Mouse (Mus musculus) intestine, embryonic 15.5 days (tissue): ENCODE data around the gene Mt4. TPM values are rescaled to one million over a fixed set of nuclear protein-coding genes. Genes with fewer than 3 reads are reported as not detected.
"Not testable (repeated sequence)": the region's sequence is repeated elsewhere in the genome, so short reads cannot be mapped to it uniquely, and the experiment has no call there.

Experiments used
- ATAC-seq: fragments of 200-750 bp; cut with Nextera tagmentation; 2 replicates; pipeline ENCODE4 v1.8.0; 2017; ENCODE audit warnings: moderate TSS enrichment, moderate library complexity
- H3K27ac ChIP-seq: fragments of 300-500 bp; sonication (generic); 2 replicates; pipeline ENCODE4 v1.5.1; 2015; ENCODE audit warnings: mild to moderate bottlenecking, inconsistent platforms
- H3K27me3 ChIP-seq: fragments of 300-500 bp; sonication (generic); replicated peaks from 2 replicates; pipeline ENCODE4 v1.6.1; 2015; ENCODE audit warnings: inconsistent platforms
- H3K36me3 ChIP-seq: fragments of 300-500 bp; sonication (generic); 2 replicates; pipeline ENCODE4 v1.6.1; 2015; ENCODE audit warnings: inconsistent platforms
- H3K4me1 ChIP-seq: fragments of 300-500 bp; sonication (generic); replicated peaks from 2 replicates; pipeline ENCODE4 v1.6.1; 2015; ENCODE audit warnings: inconsistent platforms
- H3K4me2 ChIP-seq: fragments of 300-500 bp; sonication (generic); replicated peaks from 2 replicates; pipeline ENCODE4 v1.6.1; 2015; ENCODE audit warnings: mild to moderate bottlenecking, inconsistent platforms
- H3K4me3 ChIP-seq: fragments of 300-500 bp; sonication (generic); replicated peaks from 2 replicates; pipeline ENCODE4 v1.5.1; 2015; ENCODE audit warnings: inconsistent platforms
- H3K9ac ChIP-seq: fragments of 300-500 bp; sonication (generic); 2 replicates; pipeline ENCODE4 v1.6.1; 2015; ENCODE audit warnings: inconsistent platforms
- H3K9me3 ChIP-seq: fragments of 300-500 bp; sonication (generic); 2 replicates; pipeline ENCODE4 v1.6.1; 2016; ENCODE audit warnings: inconsistent platforms
- WGBS: fragments of 180-500 bp; shearing (Covaris S2); methylation state at CpG from one replicate; pipeline ENCODE4 v1.1.7; 2015; 5-methylcytosine and 5-hydroxymethylcytosine counted together
- polyA plus RNA-seq: library from polyadenylated mRNA; unstranded; fragments of >200 nt; fragmentation: Nextera tagmentation; extraction: Ambion mirVana; gene quantifications from 2 replicates; pipeline ENCODE4 v1.2.1, GENCODE M21; 2015

The Mt4 gene
- polyA plus RNA-seq, 1 experiment from 2014 or later: 4.1 TPM

- H3K4me3 ChIP-seq: no peak overlapping the region
- H3K4me1 ChIP-seq: 0 out of 2 replicates have a peak, but pooled peaks cover 6% of the 10 kb centered on the region
- WGBS: 79% methylated on average over 4 of the region's 4 CpGs
- no peaks in the 10 kb centered on the region for H3K9me3 ChIP-seq
- H3K27ac ChIP-seq: no peak overlapping the region
- H3K36me3 ChIP-seq: no peaks in the 10 kb centered on the region
- no peak overlapping the region for H3K4me2 ChIP-seq
- H3K9ac ChIP-seq: no peak overlapping the region
- H3K27me3 ChIP-seq: no peaks in the 10 kb centered on the region
- ATAC-seq: no peak
Observed at GRCm38 (mm10) chr8:94140266-94140795, 3.3 kb downstream of the Mt4 start.

- Histone ChIP-seq H3K4me2 (no peak overlapping the region), H3K36me3 (no peaks in the 10 kb centered on the region), H3K27ac (no peak overlapping the region), H3K27me3 (no peaks in the 10 kb centered on the region), H3K4me3 (no peak overlapping the region), H3K9ac (no peak overlapping the region), H3K4me1 (peaks cover 11% of the 10 kb centered on the region), H3K9me3 (no peaks in the 10 kb centered on the region)
- no peak for ATAC-seq
- 48% methylated on average over 5 of the region's 5 CpGs for WGBS
Observed at GRCm38 (mm10) chr8:94148236-94148635, 11.2 kb downstream of the Mt4 start.

GRCm38 (mm10) chr8:94150925-94151324 is 13.9 kb downstream of the Mt4 start:
- Histone ChIP-seq H3K36me3 (no peaks in the 10 kb centered on the region), H3K27ac (no peak overlapping the region), H3K4me1 (peaks cover 21% of the 10 kb centered on the region), H3K9me3 (no peaks in the 10 kb centered on the region), H3K9ac (no peak overlapping the region), H3K4me3 (no peak overlapping the region), H3K4me2 (no peak overlapping the region), H3K27me3 (no peaks in the 10 kb centered on the region)
- WGBS: 77% methylated on average over 5 of the region's 5 CpGs
- no peak for ATAC-seq

GRCm38 (mm10) chr8:94152513-94153300 is 15.7 kb downstream of the Mt4 start, which contains the start of gene Mt3:
Mt3 (plus strand) TSS chr8:94152607.
- H3K27me3 ChIP-seq: no peaks in the 10 kb centered on the region
- peak within 1 kb of the TSS; percentile 20; the same call in 1 of the 2 replicates for H3K9ac ChIP-seq
- ATAC-seq: peak; percentile 79
- H3K36me3 ChIP-seq: no peaks in the 10 kb centered on the region
- H3K27ac ChIP-seq: no peak within 1 kb of the TSS
- 2% methylated on average over 29 of the region's 29 CpGs for WGBS
- no peaks in the 10 kb centered on the region for H3K9me3 ChIP-seq
- peak within 1 kb of the TSS; percentile 27 for H3K4me3 ChIP-seq
- peaks cover 21% of the 10 kb centered on the region for H3K4me1 ChIP-seq
- H3K4me2 ChIP-seq: peak within 1 kb of the TSS; percentile 72

- Histone ChIP-seq H3K4me1 (peaks cover 21% of the 10 kb centered on the region), H3K36me3 (no peaks in the 10 kb centered on the region), H3K27ac (no peak overlapping the region), H3K27me3 (no peaks in the 10 kb centered on the region), H3K9ac (no peak overlapping the region), H3K9me3 (no peaks in the 10 kb centered on the region), H3K4me3 (no peak overlapping the region), H3K4me2 (peak overlapping the region; percentile 72; the same call in 1 of the 2 replicates)
- 39% methylated on average over 7 of the region's 7 CpGs for WGBS
- ATAC-seq: no peak
Observed at GRCm38 (mm10) chr8:94153451-94153850, 16.5 kb downstream of the Mt4 start.

GRCm38 (mm10) chr8:94154537-94154936 is 17.5 kb downstream of the Mt4 start:
- Histone ChIP-seq H3K27me3 (no peaks in the 10 kb centered on the region), H3K4me1 (peaks cover 21% of the 10 kb centered on the region), H3K9me3 (no peaks in the 10 kb centered on the region), H3K9ac (no peak overlapping the region), H3K27ac (no peak overlapping the region), H3K4me2 (no peak overlapping the region), H3K4me3 (no peak overlapping the region), H3K36me3 (no peaks in the 10 kb centered on the region)
- WGBS: 31% methylated on average over 6 of the region's 6 CpGs
- ATAC-seq: no peak

- ATAC-seq: no peak
- H3K36me3 ChIP-seq: no peaks in the 10 kb centered on the region
- no peak overlapping the region for H3K4me2 ChIP-seq
- no peak overlapping the region for H3K4me3 ChIP-seq
- H3K9me3 ChIP-seq: no peaks in the 10 kb centered on the region
- no peak overlapping the region for H3K9ac ChIP-seq
- no peaks in the 10 kb centered on the region for H3K27me3 ChIP-seq
- WGBS: 80% methylated on average over 4 of the region's 4 CpGs
- no peak overlapping the region for H3K27ac ChIP-seq
- peaks cover 21% of the 10 kb centered on the region for H3K4me1 ChIP-seq
Observed at GRCm38 (mm10) chr8:94156092-94156491, 19.1 kb downstream of the Mt4 start.

GRCm38 (mm10) chr8:94165772-94166171 is 28.8 kb downstream of the Mt4 start:
- H3K9me3 ChIP-seq, H3K27ac ChIP-seq, H3K4me1 ChIP-seq, H3K36me3 ChIP-seq, H3K4me2 ChIP-seq, ATAC-seq, H3K27me3 ChIP-seq, H3K9ac ChIP-seq, H3K4me3 ChIP-seq: not testable (repeated sequence)
- 62% methylated on average over 8 of the region's 8 CpGs for WGBS

GRCm38 (mm10) chr8:94167244-94167643 is 30.2 kb downstream of the Mt4 start:
- H3K9me3 ChIP-seq: no peaks in the 10 kb centered on the region
- no peak overlapping the region for H3K27ac ChIP-seq
- ATAC-seq: peak; percentile 57
- peak overlapping the region; percentile 38; the same call in 1 of the 2 replicates for H3K4me2 ChIP-seq
- peaks cover 19% of the 10 kb centered on the region for H3K27me3 ChIP-seq
- H3K4me1 ChIP-seq: peaks cover 9% of the 10 kb centered on the region
- H3K36me3 ChIP-seq: no peaks in the 10 kb centered on the region
- H3K9ac ChIP-seq: no peak overlapping the region
- WGBS: 4% methylated on average over 6 of the region's 6 CpGs
- H3K4me3 ChIP-seq: no peak overlapping the region

- WGBS: 82% methylated on average over 5 of the region's 5 CpGs
- no peak for ATAC-seq
- H3K9me3 ChIP-seq: no peaks in the 10 kb centered on the region
- no peak overlapping the region for H3K27ac ChIP-seq
- no peak overlapping the region for H3K4me3 ChIP-seq
- H3K4me2 ChIP-seq: no peak overlapping the region
- no peak overlapping the region for H3K9ac ChIP-seq
- peaks cover 30% of the 10 kb centered on the region for H3K27me3 ChIP-seq
- H3K4me1 ChIP-seq: peaks cover 16% of the 10 kb centered on the region
- H3K36me3 ChIP-seq: no peaks in the 10 kb centered on the region
Observed at GRCm38 (mm10) chr8:94169547-94169946, 32.5 kb downstream of the Mt4 start.

GRCm38 (mm10) chr8:94171321-94171755 is 34.3 kb downstream of the Mt4 start:
- H3K9ac ChIP-seq: no peak overlapping the region
- no peak overlapping the region for H3K27ac ChIP-seq
- no peaks in the 10 kb centered on the region for H3K36me3 ChIP-seq
- H3K4me1 ChIP-seq: peaks cover 16% of the 10 kb centered on the region
- peak overlapping the region; percentile 45; the same call in 1 of the 2 replicates for H3K4me3 ChIP-seq
- H3K9me3 ChIP-seq: no peaks in the 10 kb centered on the region
- no peak for ATAC-seq
- WGBS: 45% methylated on average over 10 of the region's 10 CpGs
- peaks cover 36% of the 10 kb centered on the region for H3K27me3 ChIP-seq
- peak overlapping the region; percentile 91 for H3K4me2 ChIP-seq

GRCm38 (mm10) chr8:94172075-94172808 is 35.2 kb downstream of the Mt4 start, which contains the start of gene Mt2:
Mt2 (plus strand) TSS chr8:94172664.
- peak; percentile 88 for ATAC-seq
- peaks cover 36% of the 10 kb centered on the region for H3K27me3 ChIP-seq
- H3K27ac ChIP-seq: peak within 1 kb of the TSS; percentile 83
- H3K36me3 ChIP-seq: no peaks in the 10 kb centered on the region
- peak within 1 kb of the TSS; percentile 45 for H3K4me3 ChIP-seq
- WGBS: under 1% methylated on average over 56 of the region's 56 CpGs
- peaks cover 16% of the 10 kb centered on the region for H3K4me1 ChIP-seq
- peak within 1 kb of the TSS; percentile 56 for H3K9ac ChIP-seq
- peak within 1 kb of the TSS; percentile 91 for H3K4me2 ChIP-seq
- no peaks in the 10 kb centered on the region for H3K9me3 ChIP-seq
